Mouse (Mus musculus) ES-E14 (cell line): ENCODE results near the gene Inafm2.

Experiments
- CHD2 ChIP-seq: IDR thresholded peaks from 2 replicates; pipeline ENCODE4 v1.6.1; 2014; ENCODE audit warnings: mild to moderate bottlenecking, low read depth, low read length, inconsistent platforms
- HCFC1 ChIP-seq: IDR thresholded peaks from 2 replicates; pipeline ENCODE4 v1.6.1; 2012; ENCODE audit warnings: low read length, inconsistent platforms, borderline replicate concordance; ENCODE audit not compliant: insufficient read depth
- MAFK ChIP-seq: IDR thresholded peaks from 2 replicates; pipeline ENCODE4 v1.6.1; 2014; ENCODE audit warnings: mild to moderate bottlenecking, low read depth, low read length, inconsistent platforms; ENCODE audit not compliant: insufficient read depth
- ZC3H11A ChIP-seq: IDR thresholded peaks from 2 replicates; pipeline ENCODE4 v1.6.1; 2012; ENCODE audit warnings: low read depth, mild to moderate bottlenecking, inconsistent platforms, low read length, borderline replicate concordance
- ZNF384 ChIP-seq: IDR thresholded peaks from 2 replicates; pipeline ENCODE4 v1.6.1; 2012; ENCODE audit warnings: low read depth, low read length, inconsistent platforms

DNA sequence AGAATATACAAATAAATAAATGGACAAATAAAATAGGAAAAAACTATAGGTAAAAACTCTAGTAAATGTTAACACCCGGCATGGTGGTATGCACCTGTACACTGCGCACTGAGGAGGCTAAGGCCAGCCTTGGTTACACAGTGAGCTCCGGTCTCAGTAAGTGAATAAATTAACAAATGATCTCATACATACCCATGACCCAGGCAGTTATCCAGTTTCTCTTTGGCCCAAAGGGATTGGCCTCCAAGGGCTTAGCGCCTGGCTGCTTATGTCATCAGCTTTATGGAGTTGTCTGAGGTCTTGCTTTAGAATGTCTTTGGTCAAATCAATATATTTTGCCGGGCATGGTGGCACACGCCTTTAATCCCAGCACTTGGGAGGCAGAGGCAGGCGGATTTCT lies 38.1 kb downstream of the Inafm2 start:
- no peak for TF ChIP-seq ZC3H11A
- no peak for TF ChIP-seq MAFK
- TF ChIP-seq HCFC1 = no peak
- TF ChIP-seq ZNF384 = no peak
- no peak for TF ChIP-seq CHD2
